Mouse (Mus musculus) embryonic facial prominence, embryonic 13.5 days (tissue): ENCODE measurements around the gene Lhx4. TPM values are rescaled to one million over a fixed set of nuclear protein-coding genes. Genes with fewer than 3 reads are reported as not detected.

ENCODE experiments used
- ATAC-seq: fragments of 200-750 bp; cut with Nextera tagmentation; 2 replicates; pipeline ENCODE4 v1.8.0; 2017; ENCODE audit warnings: low read depth; ENCODE audit not compliant: insufficient number of reproducible peaks, insufficient read depth, low FRiP score, low TSS enrichment
- H3K27ac ChIP-seq: fragments of 300-500 bp; sonication (generic); 2 replicates; pipeline ENCODE4 v1.5.1; 2015; ENCODE audit warnings: moderate library complexity, mild to moderate bottlenecking, inconsistent platforms
- H3K27me3 ChIP-seq: fragments of 300-500 bp; sonication (generic); 2 replicates; pipeline ENCODE4 v1.6.1; 2015; ENCODE audit warnings: mild to moderate bottlenecking, inconsistent platforms
- H3K36me3 ChIP-seq: fragments of 300-500 bp; sonication (generic); 2 replicates; pipeline ENCODE4 v1.6.1; 2015; ENCODE audit warnings: mild to moderate bottlenecking, inconsistent platforms
- H3K4me1 ChIP-seq: fragments of 300-500 bp; sonication (generic); 2 replicates; pipeline ENCODE4 v1.6.1; 2015; ENCODE audit warnings: inconsistent platforms
- H3K4me2 ChIP-seq: fragments of 300-500 bp; sonication (generic); 2 replicates; pipeline ENCODE4 v1.6.1; 2015; ENCODE audit warnings: moderate library complexity, mild to moderate bottlenecking, inconsistent platforms
- H3K4me3 ChIP-seq: fragments of 300-500 bp; sonication (generic); 2 replicates; pipeline ENCODE4 v1.5.1; 2015; ENCODE audit warnings: mild to moderate bottlenecking, inconsistent platforms
- H3K9ac ChIP-seq: fragments of 300-500 bp; sonication (generic); 2 replicates; pipeline ENCODE4 v1.6.1; 2015; ENCODE audit warnings: mild to moderate bottlenecking, inconsistent platforms
- H3K9me3 ChIP-seq: fragments of 300-500 bp; sonication (generic); 2 replicates; pipeline ENCODE4 v1.6.1; 2016; ENCODE audit warnings: inconsistent platforms
- WGBS: fragments of 180-500 bp; shearing (Covaris S2); methylation state at CpG from one replicate; pipeline ENCODE4 v1.1.7; 2015; ENCODE audit warnings: mixed read lengths; 5-methylcytosine and 5-hydroxymethylcytosine counted together
- polyA plus RNA-seq: library from polyadenylated mRNA; unstranded; fragments of >200 nt; fragmentation: Nextera tagmentation; extraction: Ambion mirVana; gene quantifications from 2 replicates; pipeline ENCODE4 v1.2.1, GENCODE M21; 2015

The Lhx4 gene
- polyA plus RNA-seq: not detected in 2 replicates

- Histone ChIP-seq H3K4me3 (no peak within 1 kb of the TSS), H3K4me2 (no peak within 1 kb of the TSS), H3K27me3 (peaks cover 83% of the 10 kb centered on the region), H3K9me3 (no peaks in the 10 kb centered on the region), H3K36me3 (no peaks in the 10 kb centered on the region), H3K27ac (no peak within 1 kb of the TSS), H3K9ac (no peak within 1 kb of the TSS), H3K4me1 (peaks cover 6% of the 10 kb centered on the region)
- no peak for ATAC-seq
- WGBS: 64% methylated on average over 6 of the region's 6 CpGs
Measured at GRCm38 (mm10) chr1:155751484-155752255, at the start of gene Lhx4. TSS of gene Lhx4 (minus strand) at chr1:155751684.

GRCm38 (mm10) chr1:155798000-155798399 is 46.5 kb upstream of the Lhx4 start:
- no peak overlapping the region for H3K4me2 ChIP-seq
- WGBS: 92% methylated on average over 4 of the region's 4 CpGs
- no peaks in the 10 kb centered on the region for H3K27me3 ChIP-seq
- no peaks in the 10 kb centered on the region for H3K9me3 ChIP-seq
- H3K27ac ChIP-seq: no peak overlapping the region
- H3K4me1 ChIP-seq: no peaks in the 10 kb centered on the region
- no peak for ATAC-seq
- no peak overlapping the region for H3K4me3 ChIP-seq
- no peak overlapping the region for H3K9ac ChIP-seq
- peaks cover 33% of the 10 kb centered on the region for H3K36me3 ChIP-seq

- 81% methylated on average over 4 of the region's 4 CpGs for WGBS
- no peaks in the 10 kb centered on the region for H3K4me1 ChIP-seq
- no peak overlapping the region for H3K4me3 ChIP-seq
- H3K36me3 ChIP-seq: peaks cover 30% of the 10 kb centered on the region
- no peak for ATAC-seq
- H3K27me3 ChIP-seq: no peaks in the 10 kb centered on the region
- H3K27ac ChIP-seq: no peak overlapping the region
- H3K4me2 ChIP-seq: no peak overlapping the region
- no peaks in the 10 kb centered on the region for H3K9me3 ChIP-seq
- H3K9ac ChIP-seq: no peak overlapping the region
Measured at GRCm38 (mm10) chr1:155797425-155797824, 45.9 kb upstream of the Lhx4 start.

GRCm38 (mm10) chr1:155796757-155797405 is 45.4 kb upstream of the Lhx4 start:
- peaks cover 30% of the 10 kb centered on the region for H3K36me3 ChIP-seq
- no peak for ATAC-seq
- no peak overlapping the region for H3K9ac ChIP-seq
- H3K4me1 ChIP-seq: no peaks in the 10 kb centered on the region
- no peaks in the 10 kb centered on the region for H3K27me3 ChIP-seq
- no peak overlapping the region for H3K27ac ChIP-seq
- H3K4me2 ChIP-seq: no peak overlapping the region
- no peak overlapping the region for H3K4me3 ChIP-seq
- H3K9me3 ChIP-seq: no peaks in the 10 kb centered on the region
- WGBS: 83% methylated on average over 11 of the region's 11 CpGs

GRCm38 (mm10) chr1:155795791-155796233 is 44.3 kb upstream of the Lhx4 start:
- Histone ChIP-seq H3K36me3 (peaks cover 34% of the 10 kb centered on the region), H3K9ac (no peak overlapping the region), H3K27ac (no peak overlapping the region), H3K4me3 (no peak overlapping the region), H3K27me3 (no peaks in the 10 kb centered on the region), H3K9me3 (no peaks in the 10 kb centered on the region), H3K4me1 (no peaks in the 10 kb centered on the region), H3K4me2 (no peak overlapping the region)
- 94% methylated on average over 5 of the region's 5 CpGs for WGBS
- no peak for ATAC-seq

- no peak for ATAC-seq
- Histone ChIP-seq H3K9me3 (no peaks in the 10 kb centered on the region), H3K4me1 (no peaks in the 10 kb centered on the region), H3K27me3 (no peaks in the 10 kb centered on the region), H3K36me3 (peaks cover 44% of the 10 kb centered on the region), H3K27ac (no peak overlapping the region), H3K4me2 (no peak overlapping the region), H3K4me3 (no peak overlapping the region), H3K9ac (no peak overlapping the region)
- 84% methylated on average over 6 of the region's 6 CpGs for WGBS
Measured at GRCm38 (mm10) chr1:155794855-155795254, 43.4 kb upstream of the Lhx4 start.

GRCm38 (mm10) chr1:155791919-155792318 is 40.4 kb upstream of the Lhx4 start:
- no peaks in the 10 kb centered on the region for H3K9me3 ChIP-seq
- no peak overlapping the region for H3K4me3 ChIP-seq
- no peak for ATAC-seq
- H3K4me1 ChIP-seq: no peaks in the 10 kb centered on the region
- no peaks in the 10 kb centered on the region for H3K27me3 ChIP-seq
- 69% methylated on average over 5 of the region's 5 CpGs for WGBS
- no peak overlapping the region for H3K9ac ChIP-seq
- H3K36me3 ChIP-seq: peaks cover 67% of the 10 kb centered on the region
- H3K27ac ChIP-seq: no peak overlapping the region
- H3K4me2 ChIP-seq: no peak overlapping the region

- no peaks in the 10 kb centered on the region for H3K27me3 ChIP-seq
- H3K4me1 ChIP-seq: no peaks in the 10 kb centered on the region
- H3K27ac ChIP-seq: no peak overlapping the region
- no peak overlapping the region for H3K4me3 ChIP-seq
- WGBS: 56% methylated on average over 16 of the region's 16 CpGs
- H3K9ac ChIP-seq: 0 out of 2 replicates have a peak overlapping the region, but pooled peaks have one; percentile 44
- H3K36me3 ChIP-seq: peaks cover 81% of the 10 kb centered on the region
- no peaks in the 10 kb centered on the region for H3K9me3 ChIP-seq
- ATAC-seq: no peak
- no peak overlapping the region for H3K4me2 ChIP-seq
Measured at GRCm38 (mm10) chr1:155790111-155790974, 38.9 kb upstream of the Lhx4 start.

GRCm38 (mm10) chr1:155785886-155786285 is 34.4 kb upstream of the Lhx4 start:
- H3K36me3 ChIP-seq: peaks cover 71% of the 10 kb centered on the region

GRCm38 (mm10) chr1:155784343-155785205 is 33.1 kb upstream of the Lhx4 start:
- no peak for ATAC-seq

More at GRCm38 (mm10) chr1:155785886-155786285, 34.4 kb upstream of the Lhx4 start:
- Histone ChIP-seq H3K9me3 (no peaks in the 10 kb centered on the region), H3K4me1 (peaks cover 8% of the 10 kb centered on the region; the same call in 1 of the 2 replicates), H3K27me3 (no peaks in the 10 kb centered on the region), H3K4me3 (no peak overlapping the region), H3K27ac (no peak overlapping the region), H3K4me2 (no peak overlapping the region), H3K9ac (no peak overlapping the region)
- ATAC-seq: no peak
- WGBS: 61% methylated on average over 7 of the region's 7 CpGs

More at GRCm38 (mm10) chr1:155784343-155785205, 33.1 kb upstream of the Lhx4 start:
- no peak overlapping the region for H3K4me3 ChIP-seq
- no peak overlapping the region for H3K27ac ChIP-seq
- no peak overlapping the region for H3K9ac ChIP-seq
- H3K27me3 ChIP-seq: no peaks in the 10 kb centered on the region
- H3K36me3 ChIP-seq: peaks cover 63% of the 10 kb centered on the region
- WGBS: 32% methylated on average over 19 of the region's 19 CpGs
- no peak overlapping the region for H3K4me2 ChIP-seq
- peaks cover 8% of the 10 kb centered on the region; the same call in 1 of the 2 replicates for H3K4me1 ChIP-seq
- H3K9me3 ChIP-seq: no peaks in the 10 kb centered on the region
